Mouse (Mus musculus) thymus, adult 2 months (tissue): Measurements from ENCODE around the gene Zdhhc24. TPM values are rescaled to one million over a fixed set of nuclear protein-coding genes. Genes with fewer than 3 reads are reported as not detected.
A peak's percentile ranks its signal among the peaks of the same experiment; 100 is the strongest.

Source experiments
- DNase-seq: peaks from one replicate; pipeline ENCODE4 v3.0.0; 2021
- H3K27ac ChIP-seq: fragments of 200-500 bp; 2 replicates; pipeline ENCODE4 v1.5.1; 2012; ENCODE audit warnings: low read length, control low read depth; ENCODE audit not compliant: control insufficient read depth, insufficient read depth
- H3K27me3 ChIP-seq: fragments of 200-500 bp; 2 replicates; pipeline ENCODE4 v1.6.1; 2012; ENCODE audit warnings: mild to moderate bottlenecking, low read length, moderate library complexity, mixed read lengths; ENCODE audit not compliant: control insufficient read depth, insufficient read depth
- H3K36me3 ChIP-seq: fragments of 200-500 bp; 2 replicates; pipeline ENCODE4 v1.6.1; 2012; ENCODE audit warnings: mild to moderate bottlenecking, low read length, moderate library complexity; ENCODE audit not compliant: control insufficient read depth, insufficient read depth
- H3K4me1 ChIP-seq: fragments of 200-500 bp; replicated peaks from 2 replicates; pipeline ENCODE4 v1.6.1; 2012; ENCODE audit warnings: low read length; ENCODE audit not compliant: control insufficient read depth, insufficient read depth
- H3K4me3 ChIP-seq: fragments of 200-500 bp; 2 replicates; pipeline ENCODE4 v1.5.1; 2012; ENCODE audit warnings: mild to moderate bottlenecking, low read length, control low read depth, moderate library complexity; ENCODE audit not compliant: control insufficient read depth, insufficient read depth
- CTCF ChIP-seq: fragments of 200-500 bp; IDR thresholded peaks from 2 replicates; pipeline ENCODE4 v1.5.1; 2012; ENCODE audit warnings: mild to moderate bottlenecking, control low read depth, low read length, moderate library complexity, borderline replicate concordance; ENCODE audit not compliant: control insufficient read depth, poor library complexity, insufficient read depth; ENCODE audit errors: extremely low read depth
- POLR2A ChIP-seq: fragments of 200-500 bp; IDR thresholded peaks from 2 replicates; pipeline ENCODE4 v1.6.1; 2012; ENCODE audit warnings: mild to moderate bottlenecking, low read length, control low read depth, moderate library complexity; ENCODE audit not compliant: control insufficient read depth, poor library complexity, insufficient read depth; ENCODE audit errors: extremely low read depth
- WGBS: fragments of 180-500 bp; shearing (Covaris S2); methylation state at CpG from one replicate; pipeline ENCODE4 v1.1.7; 2018; 5-methylcytosine and 5-hydroxymethylcytosine counted together
- polyA plus RNA-seq: library from polyadenylated mRNA; depleted of rRNA; stranded (reverse); fragments of >200 nt; gene quantifications from 2 replicates; pipeline ENCODE4 v1.2.3, GENCODE M21; 2012

The Zdhhc24 gene
- polyA plus RNA-seq, 1 experiment = 53.0 TPM

- Histone ChIP-seq H3K27ac (no peak within 1 kb of the TSS), H3K4me3 (peak within 1 kb of the TSS; percentile 75), H3K27me3 (no peaks in the 10 kb centered on the region; the same call in 1 of the 2 replicates), H3K36me3 (no peaks in the 10 kb centered on the region), H3K4me1 (peaks cover 15% of the 10 kb centered on the region)
- WGBS = 1% methylated on average over 25 of the region's 25 CpGs
- peak; percentile 93 for DNase-seq
- TF ChIP-seq CTCF (0 out of 2 replicates have a peak, but pooled peaks have one; percentile 35), POLR2A (peak; percentile 46; the same call in 1 of the 2 replicates)
These were observed 39.3 kb upstream of the Zdhhc24 start, which contains the start of the genes Ccs and Ccdc87 for GRCm38 (mm10) chr19:4839149-4839548. TSS of gene Ccs (minus strand) at chr19:4839332. TSS of gene Ccdc87 (plus strand) at chr19:4839366.

GRCm38 (mm10) chr19:4840848-4841247 is 37.6 kb upstream of the Zdhhc24 start:
- Histone ChIP-seq H3K27ac (no peak overlapping the region), H3K4me3 (no peak overlapping the region), H3K4me1 (peaks cover 15% of the 10 kb centered on the region), H3K36me3 (no peaks in the 10 kb centered on the region), H3K27me3 (no peaks in the 10 kb centered on the region; the same call in 1 of the 2 replicates)
- TF ChIP-seq POLR2A (no peak), CTCF (no peak)
- 88% methylated on average over 9 of the region's 9 CpGs for whole genome bisulfite sequencing
- no peak for DNase-seq

- no peak overlapping the region for H3K4me3 ChIP-seq
- peak overlapping the region; percentile 64 for H3K27ac ChIP-seq
- WGBS = 42% methylated on average over 2 of the region's 2 CpGs
These were observed 35.9 kb upstream of the Zdhhc24 start for GRCm38 (mm10) chr19:4842611-4843010.

GRCm38 (mm10) chr19:4845846-4846245 is 32.6 kb upstream of the Zdhhc24 start:
- DNase-seq = no peak
- 85% methylated on average over 2 of the region's 2 CpGs for WGBS
- TF ChIP-seq POLR2A (no peak), CTCF (no peak)

More at GRCm38 (mm10) chr19:4842611-4843010, 35.9 kb upstream of the Zdhhc24 start:
- DNase-seq = no peak
- TF ChIP-seq CTCF (no peak), POLR2A (no peak)
- no peaks in the 10 kb centered on the region for H3K36me3 ChIP-seq
- no peaks in the 10 kb centered on the region; the same call in 1 of the 2 replicates for H3K27me3 ChIP-seq
- H3K4me1 ChIP-seq = peaks cover 15% of the 10 kb centered on the region

GRCm38 (mm10) chr19:4847490-4847889 is 31.0 kb upstream of the Zdhhc24 start:
- TF ChIP-seq POLR2A (no peak), CTCF (no peak)
- peak; percentile 27 for DNase-seq
- WGBS = 23% methylated on average over 7 of the region's 7 CpGs

More at GRCm38 (mm10) chr19:4845846-4846245, 32.6 kb upstream of the Zdhhc24 start:
- no peak overlapping the region for H3K4me3 ChIP-seq
- H3K36me3 ChIP-seq = no peaks in the 10 kb centered on the region
- no peak overlapping the region for H3K27ac ChIP-seq
- H3K27me3 ChIP-seq = no peaks in the 10 kb centered on the region; the same call in 1 of the 2 replicates
- H3K4me1 ChIP-seq = no peaks in the 10 kb centered on the region

GRCm38 (mm10) chr19:4849800-4850199 is 28.7 kb upstream of the Zdhhc24 start:
- Histone ChIP-seq H3K27me3 (peaks cover 6% of the 10 kb centered on the region; the same call in 1 of the 2 replicates), H3K4me3 (no peak overlapping the region), H3K4me1 (no peaks in the 10 kb centered on the region), H3K27ac (no peak overlapping the region), H3K36me3 (no peaks in the 10 kb centered on the region)
- 87% methylated on average over 4 of the region's 4 CpGs for WGBS
- no peak for TF ChIP-seq POLR2A
- no peak for TF ChIP-seq CTCF
- DNase-seq = no peak

More at GRCm38 (mm10) chr19:4847490-4847889, 31.0 kb upstream of the Zdhhc24 start:
- no peaks in the 10 kb centered on the region for H3K4me1 ChIP-seq
- H3K27ac ChIP-seq = no peak overlapping the region
- no peaks in the 10 kb centered on the region for H3K36me3 ChIP-seq
- H3K4me3 ChIP-seq = no peak overlapping the region
- no peaks in the 10 kb centered on the region for H3K27me3 ChIP-seq

GRCm38 (mm10) chr19:4850281-4850680 is 28.2 kb upstream of the Zdhhc24 start:
- Histone ChIP-seq H3K36me3 (no peaks in the 10 kb centered on the region), H3K4me3 (no peak overlapping the region), H3K27ac (no peak overlapping the region), H3K4me1 (no peaks in the 10 kb centered on the region), H3K27me3 (peaks cover 6% of the 10 kb centered on the region; the same call in 1 of the 2 replicates)
- DNase-seq = no peak
- 76% methylated on average over 5 of the region's 5 CpGs for WGBS
- TF ChIP-seq POLR2A = no peak
- TF ChIP-seq CTCF = no peak
